Mouse (Mus musculus): ENCODE data around the gene Gm20538. TPM values are rescaled to one million over a fixed set of nuclear protein-coding genes. Genes with fewer than 3 reads are reported as not detected.
A peak's percentile ranks its signal among the peaks of the same experiment; 100 is the strongest.

The Gm20538 gene
- polyA plus RNA-seq, 1 experiment: not detected

- H3K4me1 ChIP-seq: peaks cover 17% of the 10 kb centered on the region
- H3K9me3 ChIP-seq: no peaks in the 10 kb centered on the region
- TF ChIP-seq GATA1 (IDR thresholded peaks at IDR 0.05; ENCODE audit: borderline replicate concordance, low read length) (no peak), FLI1 (IDR thresholded peaks at IDR 0.05; ENCODE audit: low read length) (no peak)
- no peaks in the 10 kb centered on the region for H3K36me3 ChIP-seq (replicated peaks; ENCODE audit: low read length)
- peaks cover 96% of the 10 kb centered on the region for H3K27me3 ChIP-seq (replicated peaks)
- no peak overlapping the region for H3K4me3 ChIP-seq (replicated peaks)
Observed at GRCm38 (mm10) chr19:44513921-44514482, 38.6 kb downstream of the Gm20538 start.

- Histone ChIP-seq H3K4me3 (replicated peaks) (no peak overlapping the region), H3K4me1 (peaks cover 17% of the 10 kb centered on the region), H3K36me3 (replicated peaks; ENCODE audit: low read length) (no peaks in the 10 kb centered on the region), H3K27me3 (replicated peaks) (peaks cover 94% of the 10 kb centered on the region), H3K9me3 (no peaks in the 10 kb centered on the region)
- TF ChIP-seq GATA1 (IDR thresholded peaks at IDR 0.05; ENCODE audit: borderline replicate concordance, low read length) (no peak), FLI1 (IDR thresholded peaks at IDR 0.05; ENCODE audit: low read length) (no peak)
Observed at GRCm38 (mm10) chr19:44513054-44513833, 39.4 kb downstream of the Gm20538 start.

GRCm38 (mm10) chr19:44512601-44513000 is 40.0 kb downstream of the Gm20538 start:
- peaks cover 17% of the 10 kb centered on the region for H3K4me1 ChIP-seq
- no peak overlapping the region for H3K4me3 ChIP-seq (replicated peaks)
- no peak for TF ChIP-seq GATA1 (IDR thresholded peaks at IDR 0.05; ENCODE audit: borderline replicate concordance, low read length)
- no peak for TF ChIP-seq FLI1 (IDR thresholded peaks at IDR 0.05; ENCODE audit: low read length)
- no peaks in the 10 kb centered on the region for H3K36me3 ChIP-seq (replicated peaks; ENCODE audit: low read length)
- no peaks in the 10 kb centered on the region for H3K9me3 ChIP-seq
- H3K27me3 ChIP-seq (replicated peaks): peaks cover 91% of the 10 kb centered on the region

- no peaks in the 10 kb centered on the region for H3K36me3 ChIP-seq (replicated peaks; ENCODE audit: low read length)
- peaks cover 17% of the 10 kb centered on the region for H3K4me1 ChIP-seq
- no peaks in the 10 kb centered on the region for H3K9me3 ChIP-seq
- peaks cover 91% of the 10 kb centered on the region for H3K27me3 ChIP-seq (replicated peaks)
- TF ChIP-seq FLI1 (IDR thresholded peaks at IDR 0.05; ENCODE audit: low read length): no peak
- TF ChIP-seq GATA1 (IDR thresholded peaks at IDR 0.05; ENCODE audit: borderline replicate concordance, low read length): no peak
- H3K4me3 ChIP-seq (replicated peaks): peak overlapping the region; percentile 72
Observed at GRCm38 (mm10) chr19:44511451-44512231, 41.0 kb downstream of the Gm20538 start.

GRCm38 (mm10) chr19:44510534-44511175 is 42.0 kb downstream of the Gm20538 start:
- Histone ChIP-seq H3K4me1 (peaks cover 17% of the 10 kb centered on the region), H3K36me3 (replicated peaks; ENCODE audit: low read length) (no peaks in the 10 kb centered on the region), H3K9me3 (no peaks in the 10 kb centered on the region), H3K4me3 (replicated peaks) (peak overlapping the region; percentile 28), H3K27me3 (replicated peaks) (peaks cover 90% of the 10 kb centered on the region)
- TF ChIP-seq GATA1 (IDR thresholded peaks at IDR 0.05; ENCODE audit: borderline replicate concordance, low read length): no peak
- no peak for TF ChIP-seq FLI1 (IDR thresholded peaks at IDR 0.05; ENCODE audit: low read length)

- Histone ChIP-seq H3K4me3 (replicated peaks) (no peak overlapping the region), H3K36me3 (replicated peaks; ENCODE audit: low read length) (no peaks in the 10 kb centered on the region), H3K4me1 (no peaks in the 10 kb centered on the region), H3K9me3 (no peaks in the 10 kb centered on the region), H3K27me3 (replicated peaks) (peaks cover 75% of the 10 kb centered on the region)
- TF ChIP-seq GATA1 (IDR thresholded peaks at IDR 0.05; ENCODE audit: borderline replicate concordance, low read length): no peak
Observed at GRCm38 (mm10) chr19:44502741-44503140, 49.9 kb downstream of the Gm20538 start.

GRCm38 (mm10) chr19:44501925-44502324 is 50.7 kb downstream of the Gm20538 start:
- no peak for TF ChIP-seq FLI1 (IDR thresholded peaks at IDR 0.05; ENCODE audit: low read length)
- no peak for TF ChIP-seq GATA1 (IDR thresholded peaks at IDR 0.05; ENCODE audit: borderline replicate concordance, low read length)
- Histone ChIP-seq H3K36me3 (replicated peaks; ENCODE audit: low read length) (no peaks in the 10 kb centered on the region), H3K9me3 (no peaks in the 10 kb centered on the region), H3K4me3 (replicated peaks) (no peak overlapping the region), H3K4me1 (no peaks in the 10 kb centered on the region), H3K27me3 (replicated peaks) (peaks cover 73% of the 10 kb centered on the region)

GRCm38 (mm10) chr19:44500240-44500639 is 52.4 kb downstream of the Gm20538 start:
- no peaks in the 10 kb centered on the region for H3K9me3 ChIP-seq
- no peaks in the 10 kb centered on the region for H3K36me3 ChIP-seq (replicated peaks; ENCODE audit: low read length)
- no peak overlapping the region for H3K4me3 ChIP-seq (replicated peaks)
- TF ChIP-seq FLI1 (IDR thresholded peaks at IDR 0.05; ENCODE audit: low read length) (no peak), GATA1 (IDR thresholded peaks at IDR 0.05; ENCODE audit: borderline replicate concordance, low read length) (no peak)
- peaks cover 76% of the 10 kb centered on the region for H3K27me3 ChIP-seq (replicated peaks)
- H3K4me1 ChIP-seq: peaks cover 4% of the 10 kb centered on the region; the same call in 1 of the 2 replicates

GRCm38 (mm10) chr19:44498936-44499335 is 53.7 kb downstream of the Gm20538 start:
- Histone ChIP-seq H3K36me3 (replicated peaks; ENCODE audit: low read length) (no peaks in the 10 kb centered on the region), H3K4me1 (peaks cover 4% of the 10 kb centered on the region; the same call in 1 of the 2 replicates), H3K4me3 (replicated peaks) (no peak overlapping the region), H3K9me3 (no peaks in the 10 kb centered on the region), H3K27me3 (replicated peaks) (peaks cover 70% of the 10 kb centered on the region)
- TF ChIP-seq FLI1 (IDR thresholded peaks at IDR 0.05; ENCODE audit: low read length) (no peak), GATA1 (IDR thresholded peaks at IDR 0.05; ENCODE audit: borderline replicate concordance, low read length) (no peak)

Data from megakaryocyte, embryonic 14.5 days (primary cell).